Mouse (Mus musculus): Measurements from ENCODE around the gene Ankrd28. TPM values are rescaled to one million over a fixed set of nuclear protein-coding genes. Genes with fewer than 3 reads are reported as not detected.
A peak's percentile ranks its signal among the peaks of the same experiment; 100 is the strongest.

Ankrd28 gene
- polyA plus RNA-seq, 1 experiment from 2014 or later, result 11.9 TPM

GRCm38 (mm10) chr14:31717360-31717759 is 113.1 kb downstream of the Ankrd28 start:
- H3K27me3 ChIP-seq (replicated peaks; ENCODE audit: control insufficient read depth, insufficient read depth, low read length), result no peaks in the 10 kb centered on the region
- no peaks in the 10 kb centered on the region for H3K9me3 ChIP-seq (ENCODE audit: control insufficient read depth, low read length)
- H3K4me1 ChIP-seq (ENCODE audit: control insufficient read depth, insufficient read depth, low read length), result no peaks in the 10 kb centered on the region
- 87% methylated on average over 5 of the region's 5 CpGs for WGBS
- no peak overlapping the region for H3K4me3 ChIP-seq (ENCODE audit: low read depth, low read length)
- H3K36me3 ChIP-seq (ENCODE audit: control insufficient read depth, insufficient read depth, low read length), result peaks cover 65% of the 10 kb centered on the region
- no peak overlapping the region for H3K4me2 ChIP-seq (ENCODE audit: low read depth, low read length)
- no peak overlapping the region for H3K9ac ChIP-seq (ENCODE audit: low read depth, low read length)
- no peak overlapping the region for H3K27ac ChIP-seq (replicated peaks; ENCODE audit: low read depth, low read length)
- no peak for DNase-seq (ENCODE audit: low spot score)
- no peak for ATAC-seq (ENCODE audit: low read depth)

DNA sequence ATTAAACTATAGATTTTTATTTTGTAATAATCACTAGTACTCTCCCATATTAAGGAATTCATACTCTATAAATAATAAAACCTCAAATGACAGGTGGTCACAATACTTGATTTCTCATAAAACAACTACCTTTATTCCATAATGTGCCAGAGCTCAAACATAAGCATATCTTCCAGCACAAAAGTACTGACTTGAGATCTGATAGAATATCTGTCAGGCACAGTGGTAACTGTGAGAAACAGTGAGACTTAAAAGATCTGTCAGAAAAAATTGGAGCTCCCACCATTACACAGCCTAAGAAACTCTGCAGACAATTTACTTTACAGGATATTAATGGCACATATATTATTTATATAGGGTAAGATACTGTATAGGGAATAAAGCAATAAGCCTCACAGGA is 114.8 kb downstream of the Ankrd28 start:
- ATAC-seq (ENCODE audit: low read depth) (no peak), DNase-seq (ENCODE audit: low spot score) (no peak)
- H3K4me3 ChIP-seq (ENCODE audit: low read depth, low read length), result no peak overlapping the region
- H3K36me3 ChIP-seq (ENCODE audit: control insufficient read depth, insufficient read depth, low read length), result peaks cover 63% of the 10 kb centered on the region
- H3K4me2 ChIP-seq (ENCODE audit: low read depth, low read length), result no peak overlapping the region
- no peak overlapping the region for H3K9ac ChIP-seq (ENCODE audit: low read depth, low read length)
- H3K27ac ChIP-seq (replicated peaks; ENCODE audit: low read depth, low read length), result no peak overlapping the region
- no peaks in the 10 kb centered on the region for H3K4me1 ChIP-seq (ENCODE audit: control insufficient read depth, insufficient read depth, low read length)
- H3K9me3 ChIP-seq (ENCODE audit: control insufficient read depth, low read length), result no peaks in the 10 kb centered on the region
- no peaks in the 10 kb centered on the region for H3K27me3 ChIP-seq (replicated peaks; ENCODE audit: control insufficient read depth, insufficient read depth, low read length)

GRCm38 (mm10) chr14:31709343-31709742 is 121.1 kb downstream of the Ankrd28 start:
- Histone ChIP-seq H3K4me2 (ENCODE audit: low read depth, low read length) (no peak overlapping the region), H3K9ac (ENCODE audit: low read depth, low read length) (no peak overlapping the region), H3K27me3 (replicated peaks; ENCODE audit: control insufficient read depth, insufficient read depth, low read length) (no peaks in the 10 kb centered on the region), H3K4me1 (ENCODE audit: control insufficient read depth, insufficient read depth, low read length) (no peaks in the 10 kb centered on the region), H3K27ac (replicated peaks; ENCODE audit: low read depth, low read length) (no peak overlapping the region), H3K36me3 (ENCODE audit: control insufficient read depth, insufficient read depth, low read length) (peaks cover 49% of the 10 kb centered on the region), H3K4me3 (ENCODE audit: low read depth, low read length) (no peak overlapping the region), H3K9me3 (ENCODE audit: control insufficient read depth, low read length) (no peaks in the 10 kb centered on the region)
- DNase-seq (ENCODE audit: low spot score), result no peak
- WGBS, result 83% methylated on average over 1 of the region's 1 CpGs
- no peak for ATAC-seq (ENCODE audit: low read depth)

DNA sequence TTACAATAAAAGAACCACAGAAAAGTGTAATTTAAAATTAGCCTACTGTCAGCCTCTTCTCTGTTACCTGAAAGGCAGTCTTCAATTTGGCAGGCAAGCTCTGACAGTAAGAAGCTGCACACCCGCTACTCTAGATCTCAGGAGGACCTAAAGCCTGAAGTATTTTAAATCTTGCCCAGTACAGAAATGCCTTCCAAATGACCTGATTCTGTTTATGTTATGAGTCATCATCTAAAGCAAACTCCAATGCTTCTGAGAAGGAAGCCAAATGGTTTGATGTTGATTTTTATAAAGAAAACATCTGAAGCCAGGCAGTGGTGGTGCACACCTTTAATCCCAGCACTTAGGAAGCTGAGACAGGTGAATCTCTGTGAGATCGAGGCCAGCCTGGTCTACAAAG is 130.1 kb downstream of the Ankrd28 start:
- no peaks in the 10 kb centered on the region for H3K9me3 ChIP-seq (ENCODE audit: control insufficient read depth, low read length)
- DNase-seq (ENCODE audit: low spot score) (no peak), ATAC-seq (ENCODE audit: low read depth) (no peak)
- H3K27ac ChIP-seq (replicated peaks; ENCODE audit: low read depth, low read length), result no peak overlapping the region
- H3K27me3 ChIP-seq (replicated peaks; ENCODE audit: control insufficient read depth, insufficient read depth, low read length), result no peaks in the 10 kb centered on the region
- no peaks in the 10 kb centered on the region for H3K4me1 ChIP-seq (ENCODE audit: control insufficient read depth, insufficient read depth, low read length)
- WGBS, result 86% methylated on average over 2 of the region's 2 CpGs
- H3K36me3 ChIP-seq (ENCODE audit: control insufficient read depth, insufficient read depth, low read length), result peaks cover 68% of the 10 kb centered on the region
- H3K4me3 ChIP-seq (ENCODE audit: low read depth, low read length), result no peak overlapping the region
- no peak overlapping the region for H3K9ac ChIP-seq (ENCODE audit: low read depth, low read length)
- no peak overlapping the region for H3K4me2 ChIP-seq (ENCODE audit: low read depth, low read length)

DNA sequence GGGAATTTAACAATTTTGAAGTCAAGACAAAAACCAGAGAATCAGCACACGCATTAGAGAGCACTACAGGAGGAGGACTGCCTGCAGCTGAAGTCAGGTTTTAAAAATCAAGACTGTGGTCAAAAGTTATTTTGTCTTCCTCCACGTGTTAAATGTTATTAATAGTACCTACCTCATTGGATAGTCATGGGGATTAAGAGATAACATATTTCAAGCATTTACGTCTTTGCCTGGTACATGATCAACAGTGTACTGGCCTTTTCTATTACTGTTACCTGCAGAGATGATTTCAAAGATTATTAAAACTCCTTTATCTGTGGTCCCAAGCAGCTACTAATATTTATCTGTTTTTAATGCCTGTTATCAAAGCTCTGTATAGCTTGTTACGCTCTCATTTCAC is 132.7 kb downstream of the Ankrd28 start:
- no peak for ATAC-seq (ENCODE audit: low read depth)
- H3K27ac ChIP-seq (replicated peaks; ENCODE audit: low read depth, low read length), result no peak overlapping the region
- no peak overlapping the region for H3K4me3 ChIP-seq (ENCODE audit: low read depth, low read length)
- no peak for DNase-seq (ENCODE audit: low spot score)
- no peaks in the 10 kb centered on the region for H3K4me1 ChIP-seq (ENCODE audit: control insufficient read depth, insufficient read depth, low read length)
- H3K9ac ChIP-seq (ENCODE audit: low read depth, low read length), result no peak overlapping the region
- H3K4me2 ChIP-seq (ENCODE audit: low read depth, low read length), result no peak overlapping the region
- peaks cover 44% of the 10 kb centered on the region for H3K36me3 ChIP-seq (ENCODE audit: control insufficient read depth, insufficient read depth, low read length)
- H3K9me3 ChIP-seq (ENCODE audit: control insufficient read depth, low read length), result no peaks in the 10 kb centered on the region
- H3K27me3 ChIP-seq (replicated peaks; ENCODE audit: control insufficient read depth, insufficient read depth, low read length), result no peaks in the 10 kb centered on the region
- WGBS, result 89% methylated on average over 4 of the region's 4 CpGs

DNA sequence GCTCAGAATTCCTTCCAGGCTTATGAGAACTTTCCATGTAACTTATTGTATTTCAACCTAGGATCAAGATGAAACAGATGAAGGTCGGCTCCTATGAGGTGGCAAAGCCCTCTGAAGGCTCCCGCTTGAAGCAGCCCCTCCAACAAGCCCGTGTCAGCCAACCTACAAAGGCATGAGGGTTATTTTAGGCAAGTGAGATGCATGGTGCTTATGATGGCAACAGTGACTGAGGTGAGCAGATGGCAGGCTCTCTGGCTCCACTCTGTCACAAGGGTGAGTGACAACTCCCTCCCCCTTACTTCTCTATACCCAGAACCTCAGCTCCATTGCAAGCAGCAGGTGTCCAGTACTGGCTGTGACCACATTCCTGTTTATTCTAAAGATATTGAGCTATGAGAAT is 133.1 kb downstream of the Ankrd28 start:
- Histone ChIP-seq H3K9me3 (ENCODE audit: control insufficient read depth, low read length) (no peaks in the 10 kb centered on the region), H3K36me3 (ENCODE audit: control insufficient read depth, insufficient read depth, low read length) (peaks cover 42% of the 10 kb centered on the region), H3K4me3 (ENCODE audit: low read depth, low read length) (no peak overlapping the region), H3K9ac (ENCODE audit: low read depth, low read length) (no peak overlapping the region), H3K4me2 (ENCODE audit: low read depth, low read length) (no peak overlapping the region), H3K27ac (replicated peaks; ENCODE audit: low read depth, low read length) (no peak overlapping the region), H3K27me3 (replicated peaks; ENCODE audit: control insufficient read depth, insufficient read depth, low read length) (no peaks in the 10 kb centered on the region), H3K4me1 (ENCODE audit: control insufficient read depth, insufficient read depth, low read length) (no peaks in the 10 kb centered on the region)
- peak; percentile 16 for DNase-seq (ENCODE audit: low spot score)
- WGBS, result 85% methylated on average over 3 of the region's 3 CpGs
- ATAC-seq (ENCODE audit: low read depth), result peak; percentile 62; the same call in 1 of the 2 replicates

DNA sequence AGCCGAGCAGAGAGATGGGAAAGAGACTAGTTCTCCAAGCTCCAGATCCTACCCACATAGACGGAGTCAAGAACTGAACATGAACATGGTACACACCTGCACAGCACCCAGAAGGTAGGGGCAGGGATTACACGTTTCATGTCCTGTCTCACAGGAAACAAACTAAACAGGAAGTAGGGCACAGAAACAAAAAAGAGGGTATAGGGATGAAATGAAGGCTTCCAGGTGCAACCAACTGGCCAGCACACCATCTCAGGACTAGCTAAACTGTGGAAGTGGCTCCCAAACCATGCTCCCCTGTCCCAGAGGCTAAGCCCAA is 133.5 kb downstream of the Ankrd28 start:
- Histone ChIP-seq H3K36me3 (ENCODE audit: control insufficient read depth, insufficient read depth, low read length) (peaks cover 38% of the 10 kb centered on the region), H3K4me3 (ENCODE audit: low read depth, low read length) (no peak overlapping the region), H3K9me3 (ENCODE audit: control insufficient read depth, low read length) (no peaks in the 10 kb centered on the region), H3K4me1 (ENCODE audit: control insufficient read depth, insufficient read depth, low read length) (no peaks in the 10 kb centered on the region), H3K4me2 (ENCODE audit: low read depth, low read length) (no peak overlapping the region), H3K27me3 (replicated peaks; ENCODE audit: control insufficient read depth, insufficient read depth, low read length) (no peaks in the 10 kb centered on the region), H3K9ac (ENCODE audit: low read depth, low read length) (no peak overlapping the region), H3K27ac (replicated peaks; ENCODE audit: low read depth, low read length) (peak overlapping the region; percentile 15; the same call in 1 of the 2 replicates)
- WGBS, result 81% methylated on average over 3 of the region's 3 CpGs
- DNase-seq (ENCODE audit: low spot score) (no peak), ATAC-seq (ENCODE audit: low read depth) (no peak)

- no peak for ATAC-seq (ENCODE audit: low read depth)
- no peak overlapping the region for H3K4me2 ChIP-seq (ENCODE audit: low read depth, low read length)
- peaks cover 33% of the 10 kb centered on the region; the same call in 1 of the 2 replicates for H3K36me3 ChIP-seq (ENCODE audit: control insufficient read depth, insufficient read depth, low read length)
- DNase-seq (ENCODE audit: low spot score), result no peak
- no peak overlapping the region for H3K4me3 ChIP-seq (ENCODE audit: low read depth, low read length)
- 84% methylated on average over 9 of the region's 9 CpGs for WGBS
- H3K27ac ChIP-seq (replicated peaks; ENCODE audit: low read depth, low read length), result peak overlapping the region; percentile 15; the same call in 1 of the 2 replicates
- no peaks in the 10 kb centered on the region for H3K27me3 ChIP-seq (replicated peaks; ENCODE audit: control insufficient read depth, insufficient read depth, low read length)
- H3K4me1 ChIP-seq (ENCODE audit: control insufficient read depth, insufficient read depth, low read length), result no peaks in the 10 kb centered on the region
- H3K9me3 ChIP-seq (ENCODE audit: control insufficient read depth, low read length), result no peaks in the 10 kb centered on the region
- H3K9ac ChIP-seq (ENCODE audit: low read depth, low read length), result no peak overlapping the region
Observed at GRCm38 (mm10) chr14:31696206-31696984, 134.1 kb downstream of the Ankrd28 start.

DNA sequence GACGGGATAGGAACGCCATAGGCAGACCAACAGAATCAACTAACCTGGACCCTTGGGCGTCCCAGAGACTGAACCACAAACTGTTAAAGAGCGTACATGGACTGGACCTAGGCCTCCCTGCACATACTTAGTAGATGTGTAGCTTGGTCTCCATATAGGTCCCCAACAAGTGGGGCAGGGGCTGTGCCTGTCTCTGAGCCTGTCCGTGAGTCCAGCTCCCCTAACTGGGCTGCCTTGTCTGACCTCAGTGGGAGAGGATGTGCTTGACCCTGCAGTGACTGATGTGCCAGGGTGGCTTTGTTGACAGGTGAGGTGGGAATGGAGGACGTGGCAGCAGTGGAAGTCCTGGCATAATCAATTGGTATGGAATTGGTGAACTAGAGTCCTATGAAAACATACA is 137.9 kb downstream of the Ankrd28 start:
- no peak overlapping the region for H3K27ac ChIP-seq (replicated peaks; ENCODE audit: low read depth, low read length)
- 86% methylated on average over 6 of the region's 6 CpGs for WGBS
- ATAC-seq (ENCODE audit: low read depth) (no peak), DNase-seq (ENCODE audit: low spot score) (no peak)
- no peak overlapping the region for H3K9ac ChIP-seq (ENCODE audit: low read depth, low read length)
- no peaks in the 10 kb centered on the region for H3K4me1 ChIP-seq (ENCODE audit: control insufficient read depth, insufficient read depth, low read length)
- no peak overlapping the region for H3K4me2 ChIP-seq (ENCODE audit: low read depth, low read length)
- no peaks in the 10 kb centered on the region for H3K27me3 ChIP-seq (replicated peaks; ENCODE audit: control insufficient read depth, insufficient read depth, low read length)
- H3K36me3 ChIP-seq (ENCODE audit: control insufficient read depth, insufficient read depth, low read length), result peaks cover 7% of the 10 kb centered on the region; the same call in 1 of the 2 replicates
- no peak overlapping the region for H3K4me3 ChIP-seq (ENCODE audit: low read depth, low read length)
- no peaks in the 10 kb centered on the region for H3K9me3 ChIP-seq (ENCODE audit: control insufficient read depth, low read length)
